Mouse (Mus musculus) C2C12 (cell line): ENCODE measurements at regions not wholly inside any gene's neighbourhood (a gene's known extent, or its start where the extent isn't known, plus 50 kb on each side); places are given as distances from the start of the nearest gene placed in this dataset.

Experiments used
- CEBPB ChIP-seq: IDR thresholded peaks from one replicate; pipeline ENCODE4 v1.6.1; 2011; ENCODE audit warnings: low read depth, mild to moderate bottlenecking, control low read depth, moderate library complexity
- CTCF ChIP-seq: IDR thresholded peaks from one replicate; pipeline ENCODE4 v1.5.1; 2011; ENCODE audit not compliant: control insufficient read depth, insufficient read depth, insufficient read length
- MAX ChIP-seq: IDR thresholded peaks from one replicate; pipeline ENCODE4 v1.6.1; 2011; ENCODE audit warnings: mild to moderate bottlenecking, control low read depth
- MYOD1 ChIP-seq: IDR thresholded peaks from one replicate; pipeline ENCODE4 v1.6.1; 2011; ENCODE audit warnings: low read depth; ENCODE audit not compliant: control insufficient read depth, insufficient read length
- USF1 ChIP-seq: IDR thresholded peaks from one replicate; pipeline ENCODE4 v1.6.1; 2011; ENCODE audit warnings: low read depth, mild to moderate bottlenecking, control low read depth, moderate library complexity

DNA sequence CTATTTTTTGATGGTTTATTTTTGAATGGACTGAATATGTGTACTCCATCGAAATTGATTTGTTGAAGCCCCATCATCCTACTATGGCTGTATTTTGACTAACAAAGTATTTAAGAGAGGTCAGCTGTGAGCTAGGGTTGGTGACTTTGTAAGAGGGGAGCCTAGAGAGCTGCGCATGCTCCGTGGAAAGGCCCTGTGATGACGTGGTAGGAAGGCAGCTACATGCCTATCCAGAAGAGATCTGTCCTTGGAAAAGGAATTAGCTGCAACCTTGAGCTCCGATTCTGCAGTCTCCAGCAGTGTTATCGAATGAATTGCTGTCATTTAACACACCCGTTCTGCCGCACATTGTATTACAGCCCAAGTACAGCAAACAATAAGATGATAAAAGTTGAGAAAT lies 287.1 kb upstream of the Prickle1 start:
- TF ChIP-seq CTCF (no peak), USF1 (no peak), CEBPB (no peak), MAX (no peak), MYOD1 (no peak)
